Mouse (Mus musculus): ENCODE measurements around the gene Mgat5. TPM values are rescaled to one million over a fixed set of nuclear protein-coding genes. Genes with fewer than 3 reads are reported as not detected.

Mgat5 gene
- 19.1 to 21.2 TPM (median 20.2 TPM) in 4 replicates for total RNA-seq (2023; ENCODE audit: inconsistent age)

DNA sequence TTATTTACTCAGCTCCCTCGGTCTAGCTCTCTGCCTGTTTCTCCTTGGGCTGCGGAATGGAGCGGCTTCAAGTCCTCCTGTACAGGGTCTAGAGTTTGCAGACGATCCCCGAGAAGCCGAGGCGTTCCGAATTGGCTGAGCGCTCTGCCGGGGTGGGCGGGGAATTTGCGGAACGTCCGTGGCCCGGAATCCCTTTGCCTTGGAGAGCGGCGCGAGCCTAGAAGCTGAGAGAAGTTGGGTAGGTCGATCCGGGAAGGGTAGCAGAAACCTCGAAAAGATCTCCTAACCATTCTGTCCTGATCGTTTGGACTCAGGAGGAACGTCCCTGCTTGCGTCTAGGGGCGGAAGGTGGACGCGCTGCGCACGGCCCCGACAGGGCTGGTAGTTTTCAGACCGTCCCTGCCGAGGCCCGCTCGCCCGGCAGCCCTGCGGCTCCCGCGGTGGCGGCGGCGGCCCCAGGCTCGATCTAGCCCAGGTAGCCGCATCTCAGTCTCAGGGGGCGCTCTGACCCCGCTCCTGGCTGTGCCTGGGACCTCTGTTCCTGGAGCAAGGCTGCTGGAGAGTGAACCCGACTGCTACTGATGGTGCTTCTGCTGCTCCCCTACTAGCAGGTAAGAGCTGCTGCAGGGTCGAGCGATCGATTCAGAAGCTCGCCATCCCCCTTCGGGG, at the start of gene Mgat5:
Gene Mgat5, plus strand, starts transcription at position 199 of the 669 bp plus-strand sequence.

